Comparison of ENCODE assay signal across 12 mouse cellular contexts in the genomic region with DNA sequence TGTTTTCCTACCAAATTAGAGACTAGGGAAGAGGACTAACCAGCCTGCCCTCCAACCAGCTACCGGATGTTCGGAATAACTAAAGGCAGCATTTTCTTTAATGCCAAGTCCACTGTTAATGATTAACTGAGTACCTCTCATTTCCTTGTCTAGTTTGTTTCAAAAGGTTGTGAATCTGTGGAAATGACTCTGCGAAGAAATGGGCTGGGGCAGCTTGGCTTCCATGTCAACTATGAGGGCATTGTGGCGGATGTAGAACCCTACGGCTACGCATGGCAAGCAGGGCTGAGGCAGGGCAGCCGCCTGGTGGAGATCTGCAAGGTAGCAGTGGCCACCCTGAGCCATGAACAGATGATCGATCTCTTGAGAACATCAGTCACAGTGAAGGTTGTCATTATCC.
DNase-seq lines count a peak whose midpoint lies in the region; TF ChIP-seq lines count a peak whose summit lies in the region.
"Had no signal": no experiment of that assay in that cellular context is flagged by ENCODE, and none has a peak within 500 bp of the region (broad histone marks: within the 10 kb centered on the region; RNA-seq: fewer than 3 reads in every experiment).

No protein-coding gene starts in this region.

- TF ChIP-seq CTCF in layer of hippocampus, adult 2 months (conservative IDR thresholded peaks at IDR 0.05), result no peak
- TF ChIP-seq CTCF in CH12.LX (conservative IDR thresholded peaks at IDR 0.05 in 1 of 2, IDR thresholded peaks at IDR 0.05 in 1 of 2; ENCODE audit: low read depth in 2 of 2, low read length in 2 of 2), result no peak
- TF ChIP-seq CTCF in kidney, adult 2 months (conservative IDR thresholded peaks at IDR 0.05; ENCODE audit: insufficient read depth, insufficient read length, low read depth, low read length), result peak; percentile 50

- peaks cover 14 to 47% of the 10 kb centered on the region in 2 experiments for H3K36me3 ChIP-seq in CH12.LX (replicated peaks in 1 of 2; ENCODE audit: control insufficient read depth in 1 of 2, insufficient read depth in 1 of 2, low read length in 1 of 2)
- H3K36me3 ChIP-seq in kidney, adult 2 months (ENCODE audit: control insufficient read depth, insufficient read depth, low read length), result no peaks in the 10 kb centered on the region

- H3K9ac ChIP-seq in CH12.LX (ENCODE audit: insufficient read depth, low read depth), result no peak overlapping the region

- dilution Hi-C loops in CH12.LX (cut with MboI; ENCODE audit: extremely low pct_ligation_motif_present, extremely low pct_unique_long_range_greater_than_20kb, low sequenced_read_pairs), result no loop called here

- H3K4me1 ChIP-seq in CH12.LX (ENCODE audit: control insufficient read depth in 1 of 2, insufficient read depth in 2 of 2), result peaks cover 32 to 86% of the 10 kb centered on the region in 2 experiments
- H3K4me1 ChIP-seq in kidney, adult 2 months (ENCODE audit: control insufficient read depth, insufficient read depth, low read length), result peaks cover 13% of the 10 kb centered on the region

- no peaks in the 10 kb centered on the region for H3K9me3 ChIP-seq in CH12.LX (replicated peaks; ENCODE audit: low read length)
- H3K9me3 ChIP-seq: G1E; hindbrain, embryonic 10.5 days had no signal

- TF ChIP-seq EP300 in CH12.LX (IDR thresholded peaks at IDR 0.05; ENCODE audit: low read length), result no peak

- H3K4me3 ChIP-seq in layer of hippocampus, adult 2 months, result no peak overlapping the region
- no peak overlapping the region for H3K4me3 ChIP-seq in CH12.LX (replicated peaks in 1 of 3; ENCODE audit: low read depth in 2 of 3, low read length in 2 of 3, poor library complexity in 1 of 3)
- 0 out of 2 replicates have a peak overlapping the region, but pooled peaks have one; percentile 0 for H3K4me3 ChIP-seq in kidney, adult 2 months (ENCODE audit: insufficient read depth, low read depth, low read length)
- H3K4me3 ChIP-seq: hindbrain, embryonic 10.5 days had no signal

- no peak for DNase-seq in layer of hippocampus, adult 2 months (ENCODE audit: low spot score in 2 of 2)
- no peak for DNase-seq in layer of hippocampus, postnatal 36 days
- DNase-seq in CH12.LX (ENCODE audit: extremely low read depth), result peak; percentile 8
- peak; percentile 83 for DNase-seq in kidney, adult 2 months
- peak; percentile 28 to 49 for DNase-seq in kidney, postnatal 4 days
- no peak for DNase-seq in adrenal gland, adult (ENCODE audit: inconsistent age in 2 of 2, low spot score in 1 of 2)
- DNase-seq in gastrocnemius, postnatal 10 days, result no peak
- no peak for DNase-seq in adrenal gland, postnatal 4 days (ENCODE audit: low spot score in 2 of 2)
- DNase-seq: thymus, postnatal 25 days had no signal

- peak overlapping the region; percentile 78 for H3K27ac ChIP-seq in layer of hippocampus, adult 2 months
- no peak overlapping the region for H3K27ac ChIP-seq in CH12.LX (ENCODE audit: insufficient read depth, low read depth)
- H3K27ac ChIP-seq in kidney, adult 2 months (ENCODE audit: insufficient read depth, low read depth, low read length), result peak overlapping the region; percentile 14
- H3K27ac ChIP-seq: hindbrain, embryonic 10.5 days had no signal

- H3K4me2 ChIP-seq in CH12.LX (ENCODE audit: insufficient read depth, low read depth, poor library complexity, severe bottlenecking), result no peak overlapping the region
- H3K4me2 ChIP-seq: heart, embryonic 11.5 days had no signal

- TF ChIP-seq POLR2A in CH12.LX (IDR thresholded peaks at IDR 0.05; ENCODE audit: low read depth, low read length), result no peak
- TF ChIP-seq POLR2A in kidney, adult 2 months (IDR thresholded peaks at IDR 0.05; ENCODE audit: low read depth, low read length), result no peak

- H3K27me3 ChIP-seq in CH12.LX (replicated peaks), result no peaks in the 10 kb centered on the region
- H3K27me3 ChIP-seq in kidney, adult 2 months (replicated peaks; ENCODE audit: control insufficient read depth, insufficient read depth, low read length), result no peaks in the 10 kb centered on the region

- H3K79me2 ChIP-seq in CH12.LX (replicated peaks; ENCODE audit: control insufficient read depth, extremely low read depth, insufficient read depth, poor library complexity, severe bottlenecking), result no peaks in the 10 kb centered on the region

- WGBS in kidney, adult 2 months, result 47% methylated on average over 8 of the region's 8 CpGs

- TF ChIP-seq RAD21 in CH12.LX (IDR thresholded peaks at IDR 0.05; ENCODE audit: low read depth, low read length), result no peak

- in situ Hi-C loops in CH12.LX (cut with MboI; ENCODE audit: low pct_ligation_motif_present, low pct_unique_long_range_greater_than_20kb, low sequenced_read_pairs), result loop anchor here (5.0 kb wide), 1 partner anchor 40 kb away; no protein-coding TSS in a partner anchor

TF ChIP-seq in CH12.LX, 34 proteins besides CTCF, POLR2A, EP300 and RAD21:
- TF ChIP-seq E2F4 (IDR thresholded peaks at IDR 0.05; ENCODE audit: insufficient replicate concordance, low read depth, low read length) (no peak), USF1 (IDR thresholded peaks at IDR 0.05; ENCODE audit: low read depth, low read length) (no peak), NELFE (IDR thresholded peaks at IDR 0.05; ENCODE audit: low read depth, low read length) (no peak), NRF1 (IDR thresholded peaks at IDR 0.05; ENCODE audit: low read depth, low read length) (no peak), RCOR1 (conservative IDR thresholded peaks at IDR 0.05; ENCODE audit: low read depth, low read length) (no peak), HCFC1 (IDR thresholded peaks at IDR 0.05; ENCODE audit: low read depth, low read length) (no peak), TBP (conservative IDR thresholded peaks at IDR 0.05; ENCODE audit: low read depth, low read length) (no peak), ELF1 (IDR thresholded peaks at IDR 0.05; ENCODE audit: low read depth, low read length) (no peak), SMC3 (IDR thresholded peaks at IDR 0.05; ENCODE audit: low read depth, low read length) (no peak), KAT2A (IDR thresholded peaks at IDR 0.05; ENCODE audit: insufficient replicate concordance, low read length) (no peak), ZMIZ1 (IDR thresholded peaks at IDR 0.05; ENCODE audit: low read depth, low read length) (no peak), CHD1 (IDR thresholded peaks at IDR 0.05; ENCODE audit: low read depth, low read length) (no peak), USF2 (conservative IDR thresholded peaks at IDR 0.05; ENCODE audit: low read depth, low read length) (no peak), MXI1 (IDR thresholded peaks at IDR 0.05; ENCODE audit: low read depth, low read length) (no peak), MAX (IDR thresholded peaks at IDR 0.05; ENCODE audit: low read length) (no peak), JUN (IDR thresholded peaks at IDR 0.05; ENCODE audit: insufficient read depth, low read depth, low read length) (no peak)

Comparison
In these comparisons a context has a peak if more than half of its experiments do, and no peak if none do; other contexts are left out.
1. DNase-seq: peak in CH12.LX (single experiment), kidney, adult 2 months (single experiment) and kidney, postnatal 4 days (2 of 2); none in layer of hippocampus, adult 2 months (0 of 2), layer of hippocampus, postnatal 36 days (0 of 2), adrenal gland, adult (0 of 2), gastrocnemius, postnatal 10 days (single experiment) and adrenal gland, postnatal 4 days (0 of 2).